Mouse (Mus musculus) spleen, adult 18-20 months (tissue): ENCODE measurements around the gene Dnase1l2.

Experiments used
- DNase-seq, 2 experiments: peaks; one replicate each; pipeline ENCODE4 v3.0.0; 2022; ENCODE audit warnings: mixed read lengths in 2 of 2

Dnase1l2 gene

DNA sequence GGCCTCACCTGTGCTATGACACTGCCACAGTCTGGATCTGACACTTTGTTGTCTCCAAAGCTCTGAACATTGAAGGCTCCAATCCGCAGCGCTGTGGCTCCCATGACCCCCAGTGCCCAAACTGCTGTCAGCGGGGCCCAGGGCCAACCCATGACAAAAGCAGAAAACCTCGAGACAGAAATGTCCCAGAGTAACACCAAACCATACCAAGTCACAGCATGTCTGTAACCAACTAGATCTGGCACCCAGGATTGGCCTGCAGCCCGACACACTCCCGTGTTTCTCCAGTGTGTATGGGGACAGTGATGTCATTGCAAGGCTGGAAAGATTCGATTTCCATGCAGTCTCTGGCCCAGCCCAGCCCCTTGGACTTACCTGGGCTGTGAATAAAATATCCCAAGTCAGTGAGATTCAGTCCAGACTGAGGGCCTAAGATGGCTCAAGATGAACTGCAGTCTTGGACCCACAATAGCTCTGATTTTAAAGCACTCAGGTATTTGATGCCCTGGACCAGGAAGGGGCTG, at the start of gene Dnase1l2:
Dnase1l2 (minus strand) TSS at position 474 of the 524 bp plus-strand sequence.
- no peak for DNase-seq

DNA sequence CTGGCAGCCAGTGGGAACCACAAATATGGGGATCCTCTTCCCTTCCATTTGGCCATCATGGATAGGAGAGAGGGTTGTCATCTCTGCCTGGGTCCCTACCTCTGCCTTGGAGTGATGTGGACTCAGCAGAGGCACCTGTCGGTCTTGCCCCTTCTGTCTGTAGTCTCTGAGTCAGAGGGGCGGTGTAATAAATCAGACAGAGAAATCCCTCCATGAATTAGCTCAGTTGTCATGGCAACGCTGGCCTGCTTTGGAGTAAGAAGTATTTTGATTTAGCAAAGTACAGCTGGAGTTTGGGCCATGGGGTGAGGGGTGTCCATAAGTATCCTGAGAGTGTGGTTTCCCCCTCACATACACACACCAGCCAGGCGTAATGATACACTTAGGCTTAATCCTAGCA, 47.5 kb upstream of the Dnase1l2 start:
- no peak for DNase-seq

DNA sequence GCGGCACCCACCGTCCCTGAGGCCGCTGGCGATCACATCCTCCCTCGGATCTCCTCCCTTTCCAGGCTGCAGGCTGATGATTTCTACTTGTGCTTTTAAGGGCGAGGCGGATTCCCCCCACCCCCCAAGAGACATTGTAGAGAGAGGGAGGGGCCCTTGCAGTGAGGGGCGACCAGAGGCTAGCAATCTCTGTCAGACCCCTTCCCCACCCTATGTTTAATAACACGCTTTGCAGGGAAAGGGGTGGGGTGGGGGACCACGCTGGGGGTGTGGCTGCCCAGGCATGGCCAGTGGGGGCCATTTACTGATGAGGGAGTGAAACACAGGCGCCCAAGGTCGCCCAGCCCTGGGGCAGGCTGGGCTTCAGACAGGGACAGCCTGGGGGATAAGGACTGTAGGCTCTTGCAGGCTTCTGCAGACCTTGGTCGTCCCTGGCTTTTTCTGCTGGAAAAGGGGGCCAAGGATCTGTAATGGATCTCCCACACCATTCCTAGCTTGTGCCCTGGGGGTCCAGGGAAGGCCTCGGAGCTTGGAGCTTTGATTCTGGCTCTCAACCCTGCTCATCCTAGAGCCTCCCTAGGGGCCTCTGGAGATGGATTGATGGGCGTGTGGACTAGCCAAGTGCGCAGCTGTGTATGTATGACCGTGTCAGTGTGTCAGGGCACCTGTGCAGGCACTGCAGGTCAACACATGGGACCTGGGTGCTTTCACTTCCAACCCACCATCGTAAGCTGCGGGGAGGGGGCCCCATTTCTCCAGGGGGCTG, 46.5 kb upstream of the Dnase1l2 start:
- no peak for DNase-seq

DNA sequence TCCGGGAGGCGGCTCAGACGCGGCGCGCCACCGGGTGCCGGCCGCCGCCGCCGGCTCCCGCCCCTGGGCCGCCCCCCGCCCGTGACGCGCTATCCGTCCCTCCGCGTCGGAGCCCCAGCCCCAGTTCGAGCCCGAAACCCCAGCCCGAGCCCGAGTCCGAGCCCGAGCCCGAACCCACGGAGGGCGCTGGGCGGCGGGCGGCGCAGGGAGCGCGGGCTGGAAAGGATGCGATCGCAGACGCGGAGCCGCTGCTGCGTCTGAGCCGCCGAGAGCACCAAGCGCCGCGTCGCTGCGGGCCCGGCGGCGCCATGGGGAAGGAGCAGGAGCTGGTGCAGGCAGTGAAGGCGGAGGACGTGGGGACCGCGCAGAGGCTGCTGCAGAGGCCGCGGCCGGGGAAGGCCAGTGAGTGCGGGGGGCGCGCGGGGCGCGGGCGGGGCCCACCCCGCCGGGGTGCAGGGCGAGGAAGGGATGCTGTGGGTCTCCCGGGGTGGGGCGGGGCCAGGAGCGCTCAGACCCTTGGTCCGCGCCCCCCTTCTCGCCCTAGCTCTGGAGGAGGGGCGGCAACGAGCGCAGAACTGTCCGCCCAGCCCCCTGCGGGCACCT, 45.9 kb upstream of the Dnase1l2 start:
- no peak for DNase-seq

DNA sequence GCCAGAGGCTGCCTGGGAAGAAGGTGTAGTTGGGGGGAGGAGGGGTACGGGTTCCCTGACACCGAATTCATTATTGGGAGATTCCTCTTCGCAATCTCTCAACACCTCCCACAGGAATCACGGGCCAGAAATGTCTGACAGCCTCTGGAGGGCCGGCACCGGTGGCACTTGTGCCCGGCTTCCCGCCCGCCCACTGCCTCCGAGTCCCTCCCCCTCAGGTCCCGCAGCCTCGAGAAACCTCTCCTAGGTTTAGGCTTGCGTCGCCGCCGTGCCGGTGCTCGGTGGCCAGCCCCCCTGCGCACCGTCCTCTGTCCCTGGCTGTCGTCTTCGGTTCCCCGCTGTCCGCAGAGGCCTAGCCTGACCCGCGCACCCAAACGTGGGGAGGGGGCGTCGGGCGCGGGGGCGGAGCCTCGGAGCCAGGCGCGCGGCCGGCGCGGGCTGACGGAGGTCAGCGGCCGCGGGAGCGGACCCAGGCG, 45.3 kb upstream of the Dnase1l2 start, which contains the start of gene Caskin1:
Caskin1 (plus strand) TSS at position 416 of the 476 bp plus-strand sequence.
- DNase-seq = no peak

DNA sequence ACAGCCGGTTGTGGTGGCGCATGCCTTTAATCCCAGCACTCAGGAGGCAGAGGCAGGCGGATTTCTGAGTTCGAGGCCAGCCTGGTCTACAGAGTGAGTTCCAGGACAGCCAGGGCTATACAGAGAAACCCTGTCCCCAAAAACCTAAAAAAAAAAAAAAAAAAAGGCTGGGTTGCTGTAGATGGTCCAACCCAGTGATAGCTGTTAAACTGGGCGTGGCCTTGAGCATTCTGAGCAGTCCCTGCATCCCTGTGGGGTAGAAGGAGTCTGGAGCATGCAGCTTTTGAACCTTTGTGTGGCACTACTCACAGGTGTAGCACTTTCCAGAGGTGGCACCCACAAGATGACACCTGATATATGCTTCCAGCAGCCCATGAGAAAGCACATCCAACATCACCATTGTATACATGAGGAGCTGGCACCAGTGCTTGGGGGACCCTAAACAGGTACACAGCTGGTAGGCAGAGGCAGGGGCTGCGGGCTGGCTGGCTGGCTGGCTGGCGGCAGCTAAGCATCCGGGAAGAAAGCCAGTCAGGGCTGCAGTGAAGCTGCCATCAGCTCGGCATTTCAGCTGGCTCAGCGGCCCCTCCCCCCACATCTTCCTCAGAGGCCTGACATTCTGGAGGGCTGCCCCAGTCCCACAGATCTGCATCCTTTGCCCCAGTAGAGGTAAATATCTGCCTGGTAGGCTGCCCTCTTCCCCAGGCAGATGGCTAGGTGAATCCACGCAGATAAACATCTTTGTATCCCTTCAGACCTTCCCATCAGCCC, 42.4 kb upstream of the Dnase1l2 start:
- no peak for DNase-seq

DNA sequence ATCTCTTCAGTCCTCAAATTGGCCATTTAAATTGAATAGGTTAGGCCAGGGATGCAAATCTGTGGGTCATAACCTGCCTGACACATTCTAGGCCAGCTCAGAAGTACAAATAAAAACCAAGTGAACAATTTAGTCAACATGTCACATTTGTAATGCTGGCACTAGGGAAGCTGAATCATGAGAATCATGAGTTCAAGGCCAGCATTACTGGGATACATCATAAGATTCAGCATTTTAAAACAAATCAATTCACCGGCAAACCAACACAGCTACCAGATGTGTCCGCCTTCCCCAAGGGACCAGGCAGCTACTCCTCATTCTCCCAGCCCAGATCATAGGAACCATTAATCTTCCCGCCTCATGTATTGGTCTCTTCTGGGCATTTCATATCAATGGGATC, 40.6 kb upstream of the Dnase1l2 start:
- no peak for DNase-seq

DNA sequence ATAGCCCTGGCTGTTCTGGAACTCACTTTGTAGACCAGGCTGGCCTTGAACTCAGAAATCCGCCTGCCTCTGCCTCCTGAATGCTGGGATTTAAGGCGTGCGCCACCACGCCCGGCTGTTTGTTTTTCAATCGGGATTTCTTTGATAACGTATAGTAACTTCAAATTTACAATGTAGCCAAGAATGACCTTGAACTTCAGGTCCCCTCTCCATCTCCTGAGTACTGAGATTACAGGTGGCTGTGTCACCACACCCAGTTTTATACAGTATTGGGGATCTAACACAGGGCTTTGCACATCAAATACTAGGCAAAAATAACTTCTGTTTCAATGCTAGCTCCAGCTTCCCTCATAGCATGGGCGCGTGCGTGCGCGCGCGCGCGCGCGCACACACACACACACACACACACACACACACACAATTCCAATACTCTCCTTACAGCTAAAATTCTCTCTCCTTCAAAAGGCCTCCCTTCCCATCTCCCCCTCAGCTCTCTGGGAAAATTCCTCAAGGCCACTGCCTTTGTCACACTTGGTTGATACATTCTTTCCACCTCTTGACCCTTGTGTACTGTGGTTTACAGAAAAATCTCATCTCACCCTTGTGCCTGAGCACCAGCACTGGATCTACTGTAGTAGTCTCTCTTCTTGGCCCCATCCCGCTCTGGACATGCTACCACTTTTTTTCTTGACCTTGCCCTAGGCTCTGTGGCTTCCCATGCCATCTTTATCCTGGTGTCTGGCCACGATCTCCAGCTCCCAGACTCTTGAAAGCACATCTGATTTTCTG, 38.3 kb upstream of the Dnase1l2 start:
- DNase-seq = no peak

DNA sequence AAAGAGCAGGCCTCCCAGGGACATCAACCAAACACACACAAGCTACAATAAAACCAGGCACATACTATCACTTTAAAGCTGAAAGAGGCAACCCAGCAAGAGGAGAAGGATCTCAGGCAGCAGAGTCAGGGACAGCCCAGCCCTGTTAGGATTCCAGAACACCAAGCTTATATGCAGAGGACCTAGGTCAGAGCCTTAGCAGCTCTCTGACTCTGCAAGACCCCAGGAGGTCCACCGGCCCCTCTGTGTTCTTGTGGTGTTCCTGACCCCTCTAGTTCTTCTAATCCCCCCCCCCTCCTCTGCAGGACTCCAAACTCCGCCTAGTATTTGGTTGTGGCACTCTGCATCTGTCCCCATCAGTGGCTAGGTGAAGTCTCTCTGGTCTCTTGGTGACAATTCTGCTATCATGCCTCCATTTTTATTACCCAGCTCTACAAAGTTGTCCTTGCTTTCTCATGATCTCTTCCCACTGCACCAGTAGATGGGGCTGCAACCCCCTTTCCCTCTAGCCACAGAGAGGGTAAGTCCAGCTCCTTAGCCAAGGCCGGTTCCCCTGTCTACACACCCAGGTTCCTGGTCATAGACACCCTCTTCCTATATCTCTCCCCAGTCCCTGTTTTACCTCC, 37.4 kb upstream of the Dnase1l2 start:
- no peak for DNase-seq

DNA sequence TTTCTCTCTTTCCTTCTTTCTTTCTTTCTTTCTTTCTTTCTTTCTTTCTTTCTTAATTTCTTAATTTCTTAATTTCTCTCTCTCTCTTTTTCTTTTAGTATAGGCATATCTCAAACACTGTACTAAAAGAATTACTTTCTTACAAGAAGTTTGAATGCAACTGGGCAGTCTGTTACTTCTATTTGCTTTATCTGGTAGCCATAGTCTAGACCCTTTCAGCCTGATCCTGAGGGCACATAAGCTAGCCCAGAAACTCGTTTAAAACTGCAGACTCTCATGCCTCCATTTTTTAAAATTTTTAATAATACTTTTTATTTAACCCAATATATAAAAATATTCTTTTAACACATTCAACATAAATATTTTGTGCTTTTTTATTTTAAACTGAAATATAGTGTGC, 36.5 kb upstream of the Dnase1l2 start:
- no peak for DNase-seq

DNA sequence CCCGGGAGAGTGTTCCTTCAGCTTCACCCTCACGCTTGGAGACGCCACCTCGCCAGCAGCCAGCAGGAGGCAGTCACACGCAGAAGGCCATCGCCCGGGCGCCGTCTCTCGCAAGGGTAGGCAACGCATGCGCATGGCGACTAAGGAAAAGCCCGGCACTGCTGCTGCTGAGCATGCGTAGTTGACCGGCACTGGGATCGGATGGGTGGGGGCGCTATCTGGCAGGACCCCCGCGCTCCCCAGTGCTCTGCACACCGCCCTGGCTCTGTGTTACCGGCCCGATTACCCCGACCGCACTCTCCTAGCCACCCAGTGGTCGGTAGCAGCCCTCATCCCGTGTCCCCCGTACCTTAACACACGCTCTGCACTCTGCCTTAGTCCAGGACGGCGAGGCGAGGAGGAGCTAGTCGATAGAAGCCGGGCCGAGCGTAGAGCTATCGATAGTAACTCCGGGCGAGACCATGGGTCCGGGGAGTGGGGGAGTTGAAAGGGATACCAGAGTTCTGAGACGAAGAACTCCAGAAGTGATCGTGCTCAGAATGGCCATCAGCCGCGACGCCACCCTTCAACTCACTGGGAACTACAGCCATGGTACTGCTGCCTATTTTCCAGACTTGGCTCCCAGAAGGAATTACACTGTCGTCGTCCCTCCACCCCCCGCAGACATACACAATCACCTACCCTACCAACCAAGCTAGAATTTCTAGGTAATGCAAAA, 35.9 kb upstream of the Dnase1l2 start, which contains the start of gene Mlst8:
Mlst8 (minus strand) TSS at position 416 of the 718 bp plus-strand sequence.
- peak; percentile 93 to 96 for DNase-seq

DNA sequence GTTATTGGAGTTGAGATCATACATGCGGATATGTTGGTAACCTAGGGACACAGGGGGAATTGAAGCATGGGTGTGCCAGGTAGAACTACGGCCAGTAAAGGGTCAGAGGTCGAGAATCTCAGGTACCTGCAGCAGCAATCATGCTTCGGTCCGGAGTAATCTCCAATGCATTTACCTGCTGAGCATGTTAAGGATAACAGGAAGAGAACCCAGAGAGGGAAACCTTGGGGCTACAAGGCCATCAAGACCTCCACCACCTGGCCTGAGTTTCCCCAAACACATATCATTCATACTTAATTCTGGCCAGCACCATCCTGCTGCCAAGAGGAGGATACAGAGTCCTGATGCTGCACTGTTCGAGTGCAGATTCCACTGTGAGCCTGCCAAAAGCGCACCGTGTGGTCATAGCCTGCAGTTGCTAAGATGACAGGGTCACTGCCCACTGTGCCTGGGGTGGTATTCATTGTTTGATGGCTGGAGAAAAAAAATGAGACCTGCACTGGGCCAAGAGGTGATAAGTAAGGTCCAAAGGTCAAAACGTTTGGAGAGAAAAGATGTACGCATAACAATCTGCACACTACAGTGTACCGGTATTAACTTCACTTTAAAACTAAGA, 35.2 kb upstream of the Dnase1l2 start:
- DNase-seq = no peak

DNA sequence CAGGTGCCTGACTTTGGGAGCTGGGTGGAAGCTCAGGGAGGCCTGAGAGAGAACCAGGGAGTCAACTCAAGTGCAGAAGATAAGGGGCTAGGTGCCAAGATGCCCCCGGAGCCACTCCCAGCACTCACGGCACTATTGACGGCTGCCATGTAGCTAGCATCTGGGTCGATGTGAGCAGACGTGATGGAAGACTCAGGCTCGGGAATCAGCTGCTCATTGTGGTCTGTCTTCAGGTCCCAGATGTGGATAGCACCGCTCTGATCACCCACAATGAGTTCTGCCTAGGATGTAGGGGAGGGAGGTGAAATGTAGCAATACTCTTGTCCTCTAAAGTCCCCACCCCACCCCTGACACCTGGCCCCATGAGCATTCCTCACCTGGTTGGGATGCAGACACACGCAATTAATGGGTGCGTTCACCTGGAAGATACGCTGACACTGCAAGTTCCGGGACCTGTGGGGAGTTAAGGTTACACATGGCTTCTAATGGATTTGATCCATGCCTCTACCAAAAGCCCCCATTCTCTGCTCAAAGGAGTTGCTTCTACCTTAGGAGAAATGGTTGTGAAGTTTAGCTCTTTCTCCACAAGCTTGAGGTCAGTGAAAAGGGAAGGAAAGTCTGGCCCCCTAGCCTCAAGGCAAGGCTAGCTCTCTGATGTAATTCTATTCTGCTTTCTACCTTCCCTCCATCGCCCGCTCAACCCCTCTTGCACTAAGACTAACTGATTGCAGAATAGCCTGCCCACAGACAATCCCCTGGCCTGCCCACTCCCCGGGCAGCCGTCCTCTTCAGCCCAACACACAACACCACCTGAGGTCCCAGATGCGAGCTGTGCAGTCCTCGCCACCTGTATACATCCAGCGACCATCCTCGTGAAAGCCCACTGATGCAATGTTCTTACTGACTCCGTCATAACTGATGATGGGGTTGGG, 34.4 kb upstream of the Dnase1l2 start:
- DNase-seq = no peak

DNA sequence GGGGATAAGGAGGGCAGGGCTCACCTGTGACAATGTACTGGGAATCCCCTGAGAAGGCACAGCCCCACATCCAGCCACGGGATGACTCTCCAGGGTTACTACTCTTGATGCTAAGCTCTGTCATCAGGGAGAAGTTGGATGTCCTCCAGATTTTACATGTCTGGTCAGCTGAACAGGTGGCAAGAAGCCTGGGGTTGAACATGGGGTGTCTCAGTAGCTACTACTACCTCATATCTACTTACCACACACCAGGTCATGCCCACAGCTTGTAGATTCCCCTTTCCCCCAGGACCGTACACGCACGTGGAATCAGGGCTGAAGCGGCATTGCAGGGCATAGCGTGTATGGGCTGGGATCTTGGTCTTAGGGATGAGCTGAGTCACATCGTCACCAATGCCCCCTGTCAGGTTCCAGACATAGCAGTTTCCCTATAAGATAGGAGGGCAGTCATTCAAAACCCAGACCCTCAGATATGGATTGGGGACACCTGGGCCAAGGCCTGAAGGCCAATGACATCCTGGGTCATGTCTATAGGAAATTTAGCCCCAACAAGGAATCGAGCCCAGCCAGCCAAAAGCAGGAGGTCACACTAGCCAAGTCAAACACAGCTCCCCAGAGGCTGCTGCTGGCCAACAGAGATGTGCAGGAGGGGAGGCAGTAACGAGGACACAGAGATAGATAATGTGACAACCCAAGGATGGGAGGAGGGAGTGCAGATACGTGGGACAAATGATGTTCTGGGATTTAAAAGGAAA, 33.3 kb upstream of the Dnase1l2 start:
- DNase-seq = no peak

DNA sequence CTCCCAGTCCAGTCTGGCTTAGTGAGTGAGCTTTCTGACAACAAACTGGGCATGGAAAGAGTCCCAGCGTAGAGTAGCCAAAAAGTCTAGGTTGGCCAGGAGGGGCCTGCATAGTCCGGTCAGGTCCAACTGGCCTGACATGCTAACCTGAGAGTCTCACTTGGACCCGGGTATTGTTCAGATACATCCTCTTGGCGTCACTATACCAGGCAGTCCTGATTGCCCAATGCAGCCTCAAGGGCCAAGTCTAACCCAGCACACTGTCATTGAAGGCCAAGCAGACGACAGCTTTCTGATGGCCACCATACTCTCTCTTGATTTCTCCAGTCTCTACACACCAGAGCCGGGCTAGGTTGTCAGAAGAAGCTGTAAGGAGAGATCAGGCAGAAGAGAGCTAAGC, 32.7 kb upstream of the Dnase1l2 start:
- no peak for DNase-seq

DNA sequence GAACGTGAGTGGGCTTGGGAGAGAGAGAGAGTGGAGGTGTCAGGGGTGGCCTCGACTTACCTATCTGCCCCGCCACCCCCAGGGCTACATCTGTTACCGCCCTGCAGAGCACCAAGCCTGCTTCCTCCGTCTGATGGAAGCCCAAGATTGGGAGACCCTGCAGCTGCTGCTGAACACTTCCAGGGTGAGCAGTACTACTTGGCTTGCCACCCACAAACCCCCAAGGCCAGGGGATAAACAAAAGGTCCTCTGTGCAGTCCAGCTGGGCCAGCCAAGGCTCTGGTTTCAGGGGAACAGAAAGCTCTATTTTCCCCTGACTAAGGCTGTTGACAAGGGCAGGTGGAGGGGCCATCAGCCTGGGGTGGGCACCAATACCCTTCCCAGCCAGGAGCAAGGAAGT, 31.7 kb upstream of the Dnase1l2 start:
- no peak for DNase-seq

DNA sequence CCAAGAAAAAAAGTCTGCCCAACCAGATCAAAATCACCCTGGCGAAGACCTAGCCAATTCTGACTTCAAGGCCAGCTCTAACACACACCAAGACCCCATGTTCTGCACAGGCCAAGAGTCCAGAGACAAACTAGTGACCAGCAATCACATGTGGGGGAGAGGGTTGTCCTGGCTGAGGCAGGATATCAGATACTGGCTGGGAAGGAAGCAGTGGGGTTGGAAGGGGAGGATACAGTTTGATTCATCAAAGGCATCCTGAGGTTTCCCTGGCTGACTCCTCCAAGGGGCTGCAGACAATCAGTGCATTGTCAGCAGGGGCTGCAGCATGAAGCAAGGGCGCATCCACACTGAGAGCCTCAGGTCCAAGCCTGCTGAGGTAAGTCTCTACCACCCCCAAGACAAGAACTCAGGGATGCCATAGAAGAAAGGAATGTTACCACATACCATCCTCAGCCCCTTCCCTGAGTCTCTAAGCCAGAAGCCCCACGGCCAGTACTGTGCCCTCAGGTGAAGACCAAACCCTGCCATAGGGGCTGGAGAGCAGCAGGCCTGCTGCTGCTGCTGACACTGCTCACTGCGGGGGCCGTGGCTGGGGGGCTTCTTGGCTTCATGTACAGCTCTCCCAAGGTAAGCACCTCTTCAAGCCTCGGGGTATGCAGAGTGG, 30.8 kb upstream of the Dnase1l2 start, which contains the start of gene Bricd5:
Bricd5 (plus strand) TSS at position 273 of the 664 bp plus-strand sequence.
- no peak for DNase-seq

DNA sequence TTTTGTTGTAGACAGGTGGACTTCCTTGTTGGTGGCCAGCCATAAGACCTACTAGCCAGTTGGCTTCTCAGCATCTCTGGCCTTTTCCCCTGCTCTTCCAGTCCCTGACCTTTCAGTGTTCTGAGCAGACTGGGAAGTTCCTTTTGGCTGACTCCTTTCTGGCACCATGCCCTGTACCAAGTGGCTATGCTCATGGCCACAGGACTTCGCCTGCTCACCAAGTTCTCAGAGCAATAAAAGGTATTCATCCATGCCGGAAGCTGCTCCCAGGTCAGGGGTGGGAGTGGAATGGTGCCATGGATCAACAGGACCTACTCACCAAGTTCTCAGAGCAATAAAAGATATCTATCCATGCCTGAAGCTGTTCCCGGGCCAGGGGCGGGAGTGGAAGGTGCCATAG, 29.6 kb upstream of the Dnase1l2 start:
- DNase-seq = no peak
